Mouse (Mus musculus) stomach, embryonic 16.5 days (tissue): ENCODE measurements around the gene Tmem158. TPM values are rescaled to one million over a fixed set of nuclear protein-coding genes. Genes with fewer than 3 reads are reported as not detected.

ENCODE experiments used
- ATAC-seq: fragments of 200-750 bp; cut with Nextera tagmentation; 2 replicates; pipeline ENCODE4 v1.8.0; 2017; ENCODE audit warnings: moderate number of reproducible peaks, moderate TSS enrichment; ENCODE audit not compliant: insufficient read depth, low FRiP score
- H3K27ac ChIP-seq: fragments of 300-500 bp; sonication (generic); 2 replicates; pipeline ENCODE4 v1.5.1; 2014; ENCODE audit warnings: low read length
- H3K27me3 ChIP-seq: fragments of 300-500 bp; sonication (generic); 2 replicates; pipeline ENCODE4 v1.6.1; 2014; ENCODE audit warnings: low read length, control low read depth, mixed read lengths; ENCODE audit not compliant: control insufficient read depth, insufficient read depth
- H3K36me3 ChIP-seq: fragments of 300-500 bp; sonication (generic); 2 replicates; pipeline ENCODE4 v1.6.1; 2014; ENCODE audit warnings: low read length; ENCODE audit not compliant: control insufficient read depth, insufficient read depth
- H3K4me1 ChIP-seq: fragments of 300-500 bp; sonication (generic); 2 replicates; pipeline ENCODE4 v1.6.1; 2014; ENCODE audit warnings: low read length, control low read depth, mixed read lengths; ENCODE audit not compliant: control insufficient read depth, insufficient read depth
- H3K4me2 ChIP-seq: fragments of 300-500 bp; sonication (generic); 2 replicates; pipeline ENCODE4 v1.6.1; 2014; ENCODE audit warnings: low read depth, low read length, mixed read lengths
- H3K4me3 ChIP-seq: fragments of 300-500 bp; sonication (generic); replicated peaks from 2 replicates; pipeline ENCODE4 v1.5.1; 2014; ENCODE audit warnings: mild to moderate bottlenecking, low read length
- H3K9ac ChIP-seq: fragments of 300-500 bp; sonication (generic); 2 replicates; pipeline ENCODE4 v1.6.1; 2014; ENCODE audit warnings: low read length
- H3K9me3 ChIP-seq: fragments of 300-500 bp; sonication (generic); replicated peaks from 2 replicates; pipeline ENCODE4 v1.6.1; 2016; ENCODE audit warnings: low read length, control low read depth; ENCODE audit not compliant: control insufficient read depth
- WGBS: fragments of 180-500 bp; shearing (Covaris S2); extraction: QIAGEN DNeasy Blood & Tissue Kit; methylation state at CpG from one replicate; pipeline ENCODE4 v1.1.7; 2014; 5-methylcytosine and 5-hydroxymethylcytosine counted together
- polyA plus RNA-seq: library from polyadenylated mRNA; unstranded; fragments of >200 nt; fragmentation: Nextera tagmentation; extraction: Ambion mirVana; gene quantifications from 2 replicates; pipeline ENCODE4 v1.2.1, GENCODE M21; 2015

Gene Tmem158
- 4.1 and 4.4 TPM in 2 replicates for polyA plus RNA-seq

GRCm38 (mm10) chr9:123260611-123261021, at the start of gene Tmem158:
TSS of gene Tmem158 (minus strand) at chr9:123260764.
- H3K27ac ChIP-seq: peak within 1 kb of the TSS; percentile 55
- H3K4me1 ChIP-seq: 0 out of 2 replicates have a peak, but pooled peaks cover 6% of the 10 kb centered on the region
- peak within 1 kb of the TSS; percentile 96 for H3K4me2 ChIP-seq
- no peaks in the 10 kb centered on the region for H3K36me3 ChIP-seq
- no peaks in the 10 kb centered on the region; the same call in 1 of the 2 replicates for H3K27me3 ChIP-seq
- peak within 1 kb of the TSS; percentile 83 for H3K4me3 ChIP-seq
- WGBS: 0% methylated on average over 40 of the region's 40 CpGs
- peak; percentile 92 for ATAC-seq
- peak within 1 kb of the TSS; percentile 82 for H3K9ac ChIP-seq
- H3K9me3 ChIP-seq: no peaks in the 10 kb centered on the region

GRCm38 (mm10) chr9:123309685-123310365, 49.3 kb upstream of the Tmem158 start:
- ATAC-seq: peak; percentile 58; the same call in 1 of the 2 replicates
- H3K9me3 ChIP-seq: no peaks in the 10 kb centered on the region

GRCm38 (mm10) chr9:123309073-123309472, 48.5 kb upstream of the Tmem158 start:
- H3K36me3 ChIP-seq: no peaks in the 10 kb centered on the region
- peak; percentile 54 for ATAC-seq
- no peaks in the 10 kb centered on the region for H3K9me3 ChIP-seq
- H3K4me2 ChIP-seq: peak overlapping the region; percentile 25; the same call in 1 of the 2 replicates
- H3K4me3 ChIP-seq: no peak overlapping the region
- WGBS: 20% methylated on average over 5 of the region's 5 CpGs
- no peak overlapping the region for H3K27ac ChIP-seq
- H3K4me1 ChIP-seq: peaks cover 7% of the 10 kb centered on the region
- no peak overlapping the region for H3K9ac ChIP-seq
- H3K27me3 ChIP-seq: no peaks in the 10 kb centered on the region

More at GRCm38 (mm10) chr9:123309685-123310365, 49.3 kb upstream of the Tmem158 start:
- Histone ChIP-seq H3K36me3 (no peaks in the 10 kb centered on the region), H3K27me3 (no peaks in the 10 kb centered on the region), H3K4me2 (no peak overlapping the region), H3K27ac (no peak overlapping the region), H3K9ac (no peak overlapping the region), H3K4me3 (no peak overlapping the region), H3K4me1 (peaks cover 7% of the 10 kb centered on the region)
- WGBS: 42% methylated on average over 2 of the region's 2 CpGs

GRCm38 (mm10) chr9:123304917-123305316, 44.4 kb upstream of the Tmem158 start:
- no peak overlapping the region for H3K9ac ChIP-seq
- no peaks in the 10 kb centered on the region for H3K9me3 ChIP-seq
- no peak for ATAC-seq
- no peaks in the 10 kb centered on the region for H3K27me3 ChIP-seq
- H3K36me3 ChIP-seq: no peaks in the 10 kb centered on the region
- H3K4me2 ChIP-seq: no peak overlapping the region
- H3K4me3 ChIP-seq: no peak overlapping the region
- peaks cover 7% of the 10 kb centered on the region for H3K4me1 ChIP-seq
- 53% methylated on average over 8 of the region's 8 CpGs for WGBS
- no peak overlapping the region for H3K27ac ChIP-seq

GRCm38 (mm10) chr9:123303952-123304351, 43.4 kb upstream of the Tmem158 start:
- Histone ChIP-seq H3K4me2 (no peak overlapping the region), H3K9me3 (no peaks in the 10 kb centered on the region), H3K9ac (no peak overlapping the region), H3K4me3 (no peak overlapping the region), H3K27ac (no peak overlapping the region), H3K4me1 (peaks cover 3% of the 10 kb centered on the region), H3K27me3 (no peaks in the 10 kb centered on the region), H3K36me3 (no peaks in the 10 kb centered on the region)
- ATAC-seq: no peak
- 80% methylated on average over 7 of the region's 7 CpGs for WGBS

GRCm38 (mm10) chr9:123302759-123303313, 42.3 kb upstream of the Tmem158 start:
- no peaks in the 10 kb centered on the region for H3K9me3 ChIP-seq
- WGBS: 88% methylated on average over 2 of the region's 2 CpGs
- H3K9ac ChIP-seq: no peak overlapping the region
- no peak overlapping the region for H3K4me2 ChIP-seq
- H3K4me3 ChIP-seq: no peak overlapping the region
- H3K36me3 ChIP-seq: no peaks in the 10 kb centered on the region
- no peaks in the 10 kb centered on the region for H3K27me3 ChIP-seq
- H3K27ac ChIP-seq: no peak overlapping the region
- ATAC-seq: no peak
- H3K4me1 ChIP-seq: no peaks in the 10 kb centered on the region

GRCm38 (mm10) chr9:123297862-123298261, 37.3 kb upstream of the Tmem158 start:
- no peaks in the 10 kb centered on the region for H3K9me3 ChIP-seq
- H3K4me1 ChIP-seq: no peaks in the 10 kb centered on the region
- no peaks in the 10 kb centered on the region for H3K36me3 ChIP-seq
- H3K9ac ChIP-seq: no peak overlapping the region
- no peaks in the 10 kb centered on the region for H3K27me3 ChIP-seq
- H3K4me2 ChIP-seq: no peak overlapping the region
- ATAC-seq: no peak
- WGBS: 84% methylated on average over 7 of the region's 7 CpGs
- H3K4me3 ChIP-seq: no peak overlapping the region
- H3K27ac ChIP-seq: no peak overlapping the region

GRCm38 (mm10) chr9:123296229-123296628, 35.7 kb upstream of the Tmem158 start:
- Histone ChIP-seq H3K4me2 (no peak overlapping the region), H3K27ac (no peak overlapping the region), H3K4me1 (no peaks in the 10 kb centered on the region), H3K9ac (no peak overlapping the region), H3K4me3 (no peak overlapping the region), H3K9me3 (no peaks in the 10 kb centered on the region), H3K36me3 (no peaks in the 10 kb centered on the region), H3K27me3 (no peaks in the 10 kb centered on the region)
- no peak for ATAC-seq

GRCm38 (mm10) chr9:123294581-123294980, 34.0 kb upstream of the Tmem158 start:
- H3K4me2 ChIP-seq: no peak overlapping the region
- H3K9ac ChIP-seq: no peak overlapping the region
- H3K4me1 ChIP-seq: no peaks in the 10 kb centered on the region
- H3K27ac ChIP-seq: no peak overlapping the region
- H3K36me3 ChIP-seq: no peaks in the 10 kb centered on the region
- 60% methylated on average over 5 of the region's 5 CpGs for WGBS
- H3K4me3 ChIP-seq: no peak overlapping the region
- no peaks in the 10 kb centered on the region for H3K9me3 ChIP-seq
- ATAC-seq: no peak
- no peaks in the 10 kb centered on the region for H3K27me3 ChIP-seq
